Mouse (Mus musculus): ENCODE measurements at regions not wholly inside any gene's neighbourhood (a gene's known extent, or its start where the extent isn't known, plus 50 kb on each side); places are given as distances from the start of the nearest gene placed in this dataset.
"Not testable (repeated sequence)": the region's sequence is repeated elsewhere in the genome, so short reads cannot be mapped to it uniquely, and the experiment has no call there.

DNA sequence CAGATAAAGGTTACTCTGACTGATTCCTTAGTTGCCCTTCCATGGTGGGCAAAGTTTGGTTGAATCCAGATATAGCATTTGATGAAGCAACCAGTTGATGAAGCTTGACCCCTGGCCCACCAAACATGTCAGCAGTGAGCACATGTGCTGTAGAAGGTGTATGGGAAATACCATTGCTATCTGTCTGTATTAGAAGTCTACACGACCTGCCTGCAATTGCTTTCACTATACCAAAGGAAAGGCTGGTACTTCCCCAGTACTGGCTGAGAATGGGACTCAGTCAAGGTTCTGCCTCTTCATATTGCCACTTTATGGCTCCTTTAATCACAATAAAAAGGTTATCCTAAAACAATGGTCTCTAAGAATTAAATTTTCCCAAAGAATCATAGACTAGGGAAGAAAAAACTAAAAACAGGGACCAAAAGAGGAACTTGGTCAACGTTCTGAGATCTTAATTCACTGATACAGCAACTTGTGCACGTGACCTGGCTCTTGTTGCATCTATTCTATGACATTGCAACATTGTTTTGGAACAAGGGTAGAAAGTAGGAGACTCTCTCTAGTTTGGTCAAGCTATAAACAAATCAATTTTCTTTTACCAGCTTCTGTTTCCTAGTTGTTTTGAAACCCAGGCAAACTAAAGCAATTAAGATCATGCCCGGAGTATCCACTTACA is 284.0 kb downstream of the Rapgef2 start:
- in situ Hi-C loops (cut with MboI; ENCODE audit: unreplicated experiment in 2 of 2): no loop called here

- in situ Hi-C loops (cut with MboI; ENCODE audit: unreplicated experiment in 2 of 2): no loop called here
Measured at GRCm38 (mm10) chr3:79001754-79002153, 284.6 kb downstream of the Rapgef2 start.

DNA sequence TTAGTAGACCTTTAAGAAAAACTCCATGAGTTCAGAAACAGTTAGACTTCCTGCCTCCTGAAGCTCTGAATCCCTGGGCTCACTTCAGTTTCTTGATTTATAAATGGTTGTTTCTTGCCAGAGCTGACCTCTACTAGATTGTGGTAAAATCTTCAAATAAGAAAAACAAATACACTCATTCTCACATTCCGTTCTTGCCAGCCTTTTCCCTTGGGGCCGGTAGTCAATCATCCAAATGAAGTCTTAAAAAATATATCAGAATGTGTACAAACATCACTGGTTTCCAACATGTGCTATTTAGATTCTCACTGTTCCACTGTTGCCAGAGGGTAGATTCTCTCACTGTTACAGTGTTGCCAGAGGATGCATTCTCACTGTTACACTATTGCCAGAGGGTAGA is 286.0 kb downstream of the Rapgef2 start:
- in situ Hi-C loops (cut with MboI; ENCODE audit: unreplicated experiment in 2 of 2): no loop called here

DNA sequence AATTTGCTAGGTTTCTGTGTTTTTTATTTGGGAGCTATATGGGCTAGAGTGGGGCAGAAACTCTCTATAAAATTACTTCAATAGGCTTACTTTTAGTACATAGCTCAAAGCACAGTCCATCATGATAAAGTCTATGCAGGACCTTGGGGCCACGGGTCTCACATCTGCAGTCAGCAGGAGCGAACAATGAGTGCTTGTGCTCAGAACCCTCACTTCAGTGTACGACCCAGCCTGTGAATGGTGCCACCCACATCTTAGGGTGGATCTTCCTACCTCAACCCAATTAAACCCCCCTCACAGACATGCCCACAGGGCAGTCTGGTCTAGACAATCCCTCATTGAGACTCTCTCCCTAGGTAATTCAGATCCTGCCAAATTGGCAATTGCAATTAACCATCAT is 286.5 kb downstream of the Rapgef2 start:
- in situ Hi-C loops (cut with MboI; ENCODE audit: unreplicated experiment in 2 of 2): no loop called here

DNA sequence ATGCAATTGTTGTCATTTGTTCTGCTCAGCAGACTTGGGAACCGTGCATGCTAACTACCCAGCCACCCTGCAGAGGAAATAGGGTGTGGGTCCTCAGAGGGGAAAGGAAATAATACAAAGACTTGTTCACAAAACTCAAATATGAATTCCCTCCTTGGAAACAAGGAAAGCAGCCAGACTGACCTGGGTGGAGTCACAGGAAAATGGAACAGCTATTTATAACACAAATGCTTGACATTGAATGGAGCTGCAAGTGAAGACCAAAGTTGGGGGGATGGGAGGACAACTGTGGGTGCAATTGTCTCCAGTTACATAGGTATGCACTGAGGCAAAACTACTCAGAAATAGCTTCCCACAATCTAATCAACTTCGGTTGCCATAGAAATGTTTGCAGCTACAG is 298.2 kb downstream of the Rapgef2 start:
- in situ Hi-C loops (cut with MboI; ENCODE audit: unreplicated experiment in 2 of 2): no loop called here

GRCm38 (mm10) chr3:78986726-78987125 is 299.6 kb downstream of the Rapgef2 start:
- in situ Hi-C loops (cut with MboI; ENCODE audit: unreplicated experiment in 2 of 2): no loop called here

DNA sequence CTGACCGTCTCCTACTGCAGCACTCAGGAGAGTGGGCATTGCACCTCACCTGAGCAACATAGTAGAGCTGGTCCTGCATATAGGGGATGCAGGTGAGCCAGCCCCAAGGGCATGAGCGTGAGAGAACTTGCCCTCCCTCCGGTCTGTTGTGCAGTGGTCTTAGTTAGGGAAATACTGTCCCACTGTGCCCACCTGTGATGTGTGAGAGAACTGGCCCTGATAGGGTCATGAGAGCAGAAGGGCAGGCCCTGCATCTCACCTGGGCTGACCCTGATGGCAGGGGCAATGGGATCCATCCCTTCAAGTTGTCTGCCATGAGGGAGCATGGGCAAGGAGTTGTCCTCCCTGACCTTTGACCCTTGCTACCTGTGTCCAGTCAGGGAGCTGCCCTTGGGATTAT is 305.3 kb downstream of the Rapgef2 start:
- in situ Hi-C loops (cut with MboI; ENCODE audit: unreplicated experiment in 2 of 2): no loop called here

DNA sequence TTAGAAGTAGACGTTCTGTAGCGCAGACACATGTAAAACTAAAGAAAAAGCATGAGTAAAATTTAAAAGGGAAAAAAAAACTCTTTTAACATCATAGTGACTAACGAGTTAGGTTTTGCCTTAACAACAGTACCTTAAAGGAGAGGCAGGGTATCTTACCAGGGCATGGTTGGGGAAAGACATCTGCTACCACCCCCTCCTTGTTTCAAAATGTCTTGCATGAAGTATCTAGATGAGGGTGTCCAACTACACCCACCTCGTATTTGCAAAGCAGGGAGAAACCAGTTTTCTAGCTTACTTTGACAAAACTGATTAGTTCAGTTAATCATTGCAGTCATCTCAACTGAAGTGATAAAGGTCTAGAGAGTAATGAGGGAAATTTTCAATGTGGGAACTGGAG is 307.5 kb downstream of the Rapgef2 start:
- in situ Hi-C loops (cut with MboI; ENCODE audit: unreplicated experiment in 2 of 2): no loop called here

DNA sequence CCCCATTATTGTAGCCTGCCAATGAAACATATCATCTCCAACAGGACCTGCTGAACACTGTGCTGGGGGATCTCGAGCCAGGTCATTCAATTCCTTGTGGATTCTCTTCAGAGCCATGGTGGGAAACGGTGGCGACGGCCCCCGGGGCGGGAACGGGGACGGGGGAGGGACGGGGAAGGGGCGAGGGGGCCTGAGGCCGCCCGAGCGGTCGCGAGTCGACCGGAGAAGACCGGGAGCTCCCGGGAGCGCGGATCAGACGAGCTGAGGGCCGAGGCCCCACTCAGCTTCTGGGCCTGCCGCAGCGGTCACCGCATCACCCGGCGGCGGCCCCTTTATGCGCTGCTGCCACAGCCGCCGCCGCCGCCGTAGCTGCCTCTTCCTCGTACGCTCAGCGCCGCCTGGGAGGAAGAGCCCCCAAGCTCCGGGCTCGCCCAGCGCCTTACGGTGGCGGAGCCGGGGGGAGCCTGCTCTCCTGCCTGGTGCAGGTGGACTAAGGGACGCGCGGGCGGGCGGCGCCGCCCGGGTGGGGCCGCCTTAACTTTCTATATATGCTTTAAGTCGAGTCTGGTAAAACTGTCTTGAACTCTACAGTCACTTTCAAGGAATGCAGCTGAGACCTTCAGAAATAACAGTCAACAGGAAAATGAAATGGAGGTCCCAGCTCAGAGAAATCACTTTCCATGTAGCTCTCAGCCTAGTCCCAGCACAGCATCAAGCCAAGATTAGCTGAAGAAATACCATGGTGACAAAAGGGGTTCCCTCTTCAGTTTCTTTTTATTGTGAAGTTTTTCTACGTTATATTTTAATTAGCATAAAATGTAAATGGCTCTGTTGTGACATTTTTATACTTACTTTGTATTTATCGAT is 319.4 kb downstream of the Rapgef2 start:
- in situ Hi-C loops (cut with MboI; ENCODE audit: unreplicated experiment in 2 of 2): loop anchor here in 1 of 2 experiments (25.0 kb wide), 1 partner anchor 370 kb away; the partner anchor contains the start of gene Gm17359

DNA sequence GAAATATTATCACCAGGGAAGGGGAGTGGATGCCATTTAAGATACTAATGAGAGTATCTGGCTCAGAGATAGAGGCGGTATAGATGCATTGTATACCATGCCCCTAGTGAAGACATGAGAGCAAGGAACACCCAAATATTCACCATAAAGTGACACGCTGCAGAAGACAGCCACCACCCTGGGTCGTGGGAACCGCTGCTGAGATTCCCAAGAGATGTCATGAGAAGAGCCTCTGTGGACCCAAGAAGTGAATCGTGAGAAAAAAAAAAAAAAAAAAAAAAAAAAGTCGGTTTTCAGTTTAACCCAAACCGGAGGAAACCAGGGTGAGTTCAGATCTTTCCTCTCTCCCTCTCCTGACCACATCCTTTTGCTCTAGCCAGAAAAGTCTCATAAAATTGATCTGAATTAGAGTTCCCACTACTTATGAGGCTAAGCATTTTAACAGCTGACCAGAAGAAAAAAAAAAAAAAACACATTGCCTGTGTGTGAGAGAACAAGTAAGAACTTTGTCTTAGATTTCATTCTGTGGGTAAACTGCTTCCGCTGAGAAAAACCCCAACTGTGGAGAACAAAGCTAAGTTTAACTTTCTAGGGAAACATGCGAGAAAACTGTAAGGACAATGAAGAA is 322.0 kb downstream of the Rapgef2 start:
- in situ Hi-C loops (cut with MboI; ENCODE audit: unreplicated experiment in 2 of 2): loop anchor here (5.0 to 25.0 kb wide), 2 partner anchors 143 to 373 kb away; partner anchors contain the start of gene Gm17359 (in 1 of the 2)

- in situ Hi-C loops (cut with MboI; ENCODE audit: unreplicated experiment in 2 of 2): loop anchor here (5.0 to 25.0 kb wide), 6 partner anchors 149 to 854 kb away; partner anchors contain the start of gene Gm17359 (in 1 of the 2)
Measured at GRCm38 (mm10) chr3:78958781-78959180, 327.5 kb downstream of the Rapgef2 start.

DNA sequence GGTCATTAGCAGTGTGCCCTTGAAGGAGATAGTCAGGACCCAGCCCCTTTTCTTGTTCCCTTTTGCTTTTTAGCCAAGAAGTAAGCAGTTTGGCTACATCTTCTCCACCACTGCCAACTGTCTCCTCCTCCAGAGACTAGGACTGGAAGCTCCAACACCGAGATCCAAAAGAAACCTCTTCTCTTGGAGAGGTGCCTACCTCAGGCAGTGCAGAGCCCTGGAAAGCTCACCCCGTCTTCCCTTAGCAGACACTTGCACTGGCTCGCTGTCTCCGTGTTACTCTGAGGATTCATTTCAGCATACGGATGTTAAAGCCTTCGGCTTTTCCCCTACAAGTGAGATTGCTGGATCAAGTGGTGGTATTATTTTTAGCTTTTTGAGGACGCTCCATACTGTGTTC is 331.0 kb downstream of the Rapgef2 start:
- in situ Hi-C loops (cut with MboI; ENCODE audit: unreplicated experiment in 2 of 2): loop anchor here (5.0 to 25.0 kb wide), 6 partner anchors 152 to 857 kb away; partner anchors contain the start of gene Gm17359 (in 1 of the 2)

DNA sequence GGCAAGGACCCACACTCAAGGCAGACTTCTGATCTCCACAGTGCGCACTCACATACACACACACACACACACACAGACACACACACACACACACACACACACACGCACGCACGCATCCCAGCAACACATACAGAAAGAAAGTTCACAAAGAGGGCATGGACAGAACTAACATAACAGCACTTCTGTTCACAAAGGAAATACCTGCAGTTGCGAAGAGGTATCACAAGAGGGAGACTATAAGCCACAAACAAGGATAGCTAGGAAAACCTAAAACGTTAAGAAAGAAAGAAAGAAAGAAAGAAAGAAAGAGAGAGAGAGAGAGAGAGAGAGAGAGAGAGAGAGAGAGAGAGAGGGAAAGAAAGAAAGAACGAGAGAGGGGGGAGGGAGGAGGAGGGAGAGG is 336.9 kb downstream of the Rapgef2 start:
- in situ Hi-C loops (cut with MboI; ENCODE audit: unreplicated experiment in 2 of 2): not testable (repeated sequence)

DNA sequence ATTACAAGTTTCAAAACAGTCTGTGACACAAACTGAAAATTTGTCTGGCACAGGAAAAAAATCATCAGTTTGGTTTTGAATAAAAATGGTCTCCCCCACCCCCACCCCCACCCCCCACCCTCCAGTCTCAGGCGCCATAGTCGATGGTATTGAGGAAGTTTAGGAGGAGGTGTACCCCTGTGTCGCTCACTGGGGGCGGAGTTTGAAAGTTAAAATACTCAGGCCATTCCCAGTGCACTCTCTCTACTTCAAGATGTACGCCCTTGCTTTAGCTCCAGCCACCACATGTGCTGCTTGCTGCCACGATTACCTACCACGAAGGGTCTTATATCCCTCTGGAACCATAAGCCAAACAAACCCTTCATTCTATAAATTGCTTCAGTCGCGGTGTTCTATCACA is 337.6 kb downstream of the Rapgef2 start:
- in situ Hi-C loops (cut with MboI; ENCODE audit: unreplicated experiment in 2 of 2): no loop called here

DNA sequence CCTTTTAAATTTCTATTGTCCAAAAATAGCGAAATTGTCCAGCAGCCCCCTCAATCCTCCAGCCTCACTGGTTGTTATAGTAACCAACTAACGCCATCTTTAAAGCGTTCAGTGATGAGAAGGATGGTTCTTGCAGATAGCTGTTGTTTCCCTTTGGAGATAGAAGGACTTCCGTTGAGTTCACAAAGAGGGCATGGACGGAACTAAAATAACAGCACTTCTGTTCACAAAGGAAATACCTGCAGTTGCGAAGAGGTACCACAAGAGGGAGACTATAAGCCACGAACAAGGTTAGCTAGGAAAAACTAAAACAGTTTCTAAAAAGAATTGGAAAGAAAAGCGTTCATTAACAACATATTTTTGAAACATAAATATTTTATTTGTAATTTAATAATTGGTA is 338.1 kb downstream of the Rapgef2 start:
- in situ Hi-C loops (cut with MboI; ENCODE audit: unreplicated experiment in 2 of 2): no loop called here

- in situ Hi-C loops (cut with MboI; ENCODE audit: unreplicated experiment in 2 of 2): no loop called here
Measured at GRCm38 (mm10) chr3:78947183-78947582, 339.1 kb downstream of the Rapgef2 start.

DNA sequence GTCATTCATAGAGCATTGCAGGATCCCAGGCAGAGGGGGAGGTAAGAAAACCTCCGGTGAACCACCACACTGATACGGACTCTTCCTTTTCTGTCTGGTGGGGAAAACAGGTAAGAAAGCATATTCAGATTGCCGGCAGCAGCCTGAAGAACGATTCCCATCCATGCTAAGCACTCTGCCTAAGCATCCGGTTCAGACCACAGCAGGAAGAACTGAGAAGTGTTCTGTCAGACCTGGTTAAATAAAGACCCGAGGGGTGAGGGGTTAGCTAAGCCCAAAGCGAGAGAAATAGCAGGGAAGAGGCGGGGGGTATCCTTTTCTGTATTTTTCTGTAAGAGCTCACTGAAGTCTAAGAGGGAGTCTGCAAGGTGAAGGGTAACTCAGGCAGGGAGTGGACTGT is 342.1 kb downstream of the Rapgef2 start:
- in situ Hi-C loops (cut with MboI; ENCODE audit: unreplicated experiment in 2 of 2): no loop called here

DNA sequence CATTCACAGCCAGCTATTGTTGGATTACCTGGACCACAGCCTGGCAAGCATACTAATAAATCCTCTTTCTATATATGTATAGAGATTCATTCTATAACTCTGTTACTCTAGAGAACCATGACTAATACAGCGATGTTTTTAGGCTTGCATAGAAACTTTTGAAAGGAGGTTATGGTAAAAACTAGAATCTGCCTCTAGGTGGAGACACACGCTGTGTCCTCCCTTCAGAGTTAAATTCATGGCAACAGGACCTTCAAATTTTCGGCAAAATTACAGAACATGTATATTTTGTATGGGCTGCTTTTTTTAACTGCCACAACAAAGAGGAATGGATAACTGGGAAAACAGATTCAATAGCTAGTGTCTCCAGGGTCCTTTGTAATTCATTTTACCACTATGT is 353.3 kb downstream of the Rapgef2 start:
- in situ Hi-C loops (cut with MboI; ENCODE audit: unreplicated experiment in 2 of 2): no loop called here

DNA sequence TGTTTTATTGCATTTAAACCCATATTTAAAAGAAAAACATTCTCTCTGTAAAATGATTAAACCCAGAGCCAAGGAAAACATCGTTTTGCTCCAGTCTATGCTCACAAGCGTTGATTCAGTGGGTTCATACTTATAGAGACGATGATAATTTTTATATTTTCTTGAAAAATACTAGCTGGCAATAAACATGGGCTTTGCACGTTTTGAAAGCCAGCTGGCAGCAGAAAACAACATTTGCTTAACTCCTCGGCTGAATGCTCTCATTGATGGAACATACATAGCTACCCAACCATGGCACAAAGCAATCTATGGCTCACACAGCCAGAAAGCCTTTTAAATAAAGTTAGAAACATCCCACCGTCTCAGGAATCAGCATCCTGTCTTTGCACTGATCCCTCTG is 366.5 kb downstream of the Rapgef2 start:
- in situ Hi-C loops (cut with MboI; ENCODE audit: unreplicated experiment in 2 of 2): loop anchor here (10.0 to 25.0 kb wide), 4 partner anchors 283 to 1708 kb away; no protein-coding TSS in a partner anchor

DNA sequence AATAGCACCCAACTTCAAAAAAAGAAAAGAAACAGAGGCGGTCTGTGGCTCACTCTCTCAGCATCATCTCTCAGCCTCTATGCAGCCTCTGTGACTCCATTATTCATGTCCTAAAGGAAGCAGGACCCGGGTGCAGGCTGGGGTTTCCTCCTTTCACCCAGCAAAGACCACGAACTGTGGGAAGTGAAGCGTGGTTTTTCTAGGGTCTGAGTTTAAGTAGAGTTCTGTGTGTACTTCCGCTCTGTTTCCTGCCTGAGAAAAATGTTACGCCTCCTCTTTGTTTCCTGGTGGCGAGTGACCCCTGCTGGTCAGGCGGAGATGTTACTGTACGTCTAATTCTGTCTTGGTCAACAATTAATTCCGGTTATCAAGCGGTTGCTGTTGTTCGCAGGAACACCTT is 366.9 kb downstream of the Rapgef2 start:
- in situ Hi-C loops (cut with MboI; ENCODE audit: unreplicated experiment in 2 of 2): loop anchor here in 1 of 2 experiments (10.0 to 25.0 kb wide), 3 partner anchors 282 to 1707 kb away; no protein-coding TSS in a partner anchor

All from v-Abl transformed pro-B cells (cell line).